Mouse (Mus musculus) erythroblast, embryonic 14.5 days (primary cell): Measurements from ENCODE around the gene 1190005I06Rik.

Experiments used
- GATA1 ChIP-seq: IDR thresholded peaks from 2 replicates; pipeline ENCODE4 v1.6.1; 2012; ENCODE audit warnings: low read length, inconsistent platforms, mixed read lengths
- TAL1 ChIP-seq: IDR thresholded peaks from 3 replicates; pipeline ENCODE4 v1.6.1; 2012; ENCODE audit warnings: low read length, inconsistent platforms, mixed read lengths

DNA sequence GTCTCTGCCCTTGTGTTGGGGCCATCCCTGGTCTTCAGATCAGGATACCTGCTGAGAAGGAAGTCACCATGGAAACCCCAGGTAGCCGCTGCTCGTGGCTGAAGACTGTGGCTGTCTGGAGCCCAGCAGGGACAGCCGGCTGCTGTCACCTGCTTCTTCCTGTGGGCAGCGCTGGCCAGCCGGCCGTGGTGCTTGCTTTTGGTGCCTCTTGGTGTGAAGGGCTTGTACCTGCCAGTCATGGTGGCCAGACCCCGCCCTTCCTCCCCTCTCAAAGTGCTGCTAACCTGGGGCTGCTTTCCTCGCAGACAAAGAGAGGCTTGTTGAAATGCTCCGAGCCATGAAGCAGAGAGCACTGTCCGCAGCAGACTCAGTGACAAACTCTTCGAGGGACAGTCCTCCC is 73.6 kb downstream of the 1190005I06Rik start:
- TF ChIP-seq GATA1, result no peak
- TF ChIP-seq TAL1, result no peak
